Mouse (Mus musculus) heart, adult 2 months (tissue): Measurements from ENCODE around the gene Gm49320.

Experiments
- CTCF ChIP-seq: fragments of 200-600 bp; IDR thresholded peaks from 2 replicates; pipeline ENCODE4 v1.8.1; 2022; ENCODE audit warnings: antibody characterized with exemption, mild to moderate bottlenecking, moderate library complexity
- EP300 ChIP-seq: fragments of 200-500 bp; IDR thresholded peaks from 2 replicates; pipeline ENCODE4 v1.6.1; 2011; ENCODE audit warnings: low read depth, low read length, control low read depth; ENCODE audit not compliant: insufficient read depth
- POLR2A ChIP-seq: fragments of 200-500 bp; IDR thresholded peaks from 2 replicates; pipeline ENCODE4 v1.6.1; 2011; ENCODE audit warnings: mild to moderate bottlenecking, low read depth, low read length, control low read depth; ENCODE audit not compliant: insufficient read depth

DNA sequence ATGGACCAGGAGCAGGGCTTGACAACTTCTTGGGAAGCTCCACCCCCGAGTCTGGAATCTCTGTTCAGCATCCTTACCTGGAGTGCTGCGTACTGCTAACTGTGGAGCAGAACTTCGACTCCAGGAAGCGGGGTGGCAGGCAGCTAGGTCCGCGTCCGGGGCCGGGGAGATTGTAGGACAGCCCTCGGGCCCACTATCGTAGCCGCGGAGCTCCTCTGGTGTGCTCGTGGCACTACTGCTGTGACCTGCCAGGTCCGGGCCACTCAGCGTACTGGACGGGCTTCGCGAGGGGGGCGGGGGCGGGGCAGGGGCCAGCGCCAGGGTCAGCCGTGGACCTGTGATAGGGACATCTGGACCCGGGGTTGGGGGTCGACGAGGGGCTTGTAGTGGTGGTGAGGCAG lies 25.9 kb upstream of the Gm49320 start:
- TF ChIP-seq CTCF (no peak), EP300 (no peak), POLR2A (no peak)
